Mouse (Mus musculus) lung, postnatal 25 days (tissue): Measurements from ENCODE around the gene Syce1l.

Source experiments
- DNase-seq: peaks from one replicate; pipeline ENCODE4 v3.0.0; 2022; ENCODE audit warnings: low spot score

Gene Syce1l

DNA sequence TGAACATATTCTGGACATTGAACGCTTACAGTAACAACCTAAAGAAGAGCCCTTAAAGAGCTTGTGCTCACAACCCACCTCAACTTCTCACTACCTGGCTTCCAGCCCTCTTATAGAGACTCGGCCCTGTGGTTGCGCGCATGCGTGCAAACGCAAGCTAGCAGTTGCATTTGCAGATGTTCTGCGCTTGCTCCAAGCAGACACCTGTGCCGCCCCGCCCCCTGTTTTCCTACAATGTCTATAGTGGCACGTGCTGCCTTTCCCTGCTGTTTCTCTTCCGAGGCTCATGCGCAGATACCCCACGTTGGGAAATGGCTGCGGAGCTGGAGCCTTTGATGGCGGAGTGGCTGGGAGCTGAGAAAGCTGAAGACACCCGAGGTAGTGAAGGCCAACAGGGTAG lies at the start of gene Syce1l:
Syce1l (plus strand) TSS at position 288 of the 400 bp plus-strand sequence.
- no peak for DNase-seq

DNA sequence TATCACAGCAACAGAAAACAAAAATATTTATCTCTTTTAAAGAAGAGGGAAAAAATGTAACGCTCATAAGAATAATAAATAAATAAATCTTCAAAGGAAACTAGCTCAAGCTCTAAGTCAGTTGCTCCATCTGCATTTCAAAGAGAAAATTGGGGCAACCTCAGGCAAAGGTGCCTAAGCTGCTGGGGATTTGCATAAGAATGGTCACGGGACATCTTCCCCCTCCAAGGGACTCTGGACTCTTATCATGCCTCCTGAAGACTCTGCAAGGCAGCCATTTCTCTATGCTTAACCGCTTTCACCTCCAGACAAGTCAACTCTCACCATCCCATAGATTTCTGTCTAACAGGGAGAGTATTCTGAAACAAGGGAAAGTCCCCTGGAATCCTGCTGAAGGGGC lies 44.6 kb upstream of the Syce1l start:
- no peak for DNase-seq

DNA sequence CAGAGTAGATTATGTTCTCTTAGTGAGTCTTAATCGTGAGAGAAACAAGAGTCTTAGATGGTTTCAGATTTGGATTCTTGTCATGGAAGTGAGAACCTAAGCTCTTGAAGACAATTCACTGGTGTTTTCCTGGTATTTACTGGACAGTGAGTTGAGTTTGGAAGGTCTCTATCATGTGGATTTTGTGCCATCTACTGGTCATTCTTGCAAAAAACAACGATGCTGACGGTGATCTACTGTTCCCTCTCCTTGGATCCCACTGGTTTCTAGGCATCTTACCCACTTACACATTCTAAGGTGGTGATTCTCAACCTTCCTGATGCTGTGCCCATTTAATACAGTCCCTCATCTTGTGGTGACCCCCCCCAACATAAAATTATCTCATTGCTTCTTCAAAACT lies 10.4 kb upstream of the Syce1l start:
- peak; percentile 56 for DNase-seq

DNA sequence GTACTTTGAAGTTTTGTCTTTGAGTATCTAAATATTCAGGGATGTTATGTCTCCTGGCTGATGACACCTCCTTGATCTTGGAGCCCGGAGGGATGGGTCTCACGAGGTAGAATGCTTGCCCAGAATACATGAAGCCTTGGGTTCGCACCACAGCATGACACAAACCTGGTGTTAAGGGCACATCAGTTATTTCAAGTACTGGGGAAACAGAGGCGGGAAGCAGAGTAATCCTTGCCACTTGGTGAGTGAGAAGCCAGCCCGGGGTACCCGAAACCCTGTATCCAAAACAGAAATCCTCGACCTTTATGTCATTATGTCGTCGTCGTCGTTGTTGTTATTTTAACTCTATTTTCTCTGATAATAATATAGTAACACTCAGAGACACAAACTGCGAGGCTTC lies 8.9 kb upstream of the Syce1l start:
- no peak for DNase-seq

DNA sequence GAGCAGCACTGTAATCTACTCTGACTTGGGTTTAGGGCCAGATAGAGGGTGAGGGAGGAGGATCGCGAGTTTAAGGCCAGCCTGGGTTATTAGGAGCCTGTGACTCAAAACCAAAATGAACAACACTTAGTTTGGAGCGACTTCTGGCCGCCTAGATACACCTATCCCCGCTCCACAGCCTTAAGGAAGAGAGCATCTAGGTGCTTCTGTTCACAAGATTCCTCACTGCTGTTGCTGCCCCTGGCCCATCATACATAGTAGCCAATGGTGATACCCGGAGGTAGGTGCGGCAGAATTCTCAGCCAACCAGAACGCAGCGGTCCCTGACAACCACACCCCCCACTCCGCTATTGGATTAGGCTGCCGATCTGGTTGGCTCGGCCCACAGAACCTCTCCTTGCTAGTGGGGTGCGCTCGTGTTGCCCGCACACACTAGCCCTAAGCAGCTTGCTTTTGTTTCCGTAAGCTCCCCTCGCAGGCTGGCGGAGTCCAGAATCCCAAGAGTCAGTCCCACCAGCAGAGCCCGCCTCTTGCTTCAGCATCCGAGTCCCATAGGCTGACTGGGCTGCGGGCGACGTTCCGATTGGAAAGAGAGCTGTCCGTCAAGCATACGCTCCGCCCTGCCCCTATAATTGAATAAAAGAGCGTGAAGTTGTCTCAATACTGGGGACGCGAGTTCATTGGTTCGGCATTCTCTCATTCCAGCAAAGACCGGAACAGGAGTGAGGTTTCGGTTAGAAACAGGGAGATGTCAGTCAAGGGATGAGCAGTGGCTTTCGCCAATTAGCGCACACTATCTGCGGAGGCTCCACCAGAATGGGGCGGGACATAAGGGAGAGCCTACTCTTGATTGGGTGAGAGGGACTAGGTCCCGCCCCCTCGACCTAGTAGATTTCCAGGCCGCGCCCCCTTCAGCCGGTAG lies 8.1 kb upstream of the Syce1l start, which contains the start of gene Mon1b:
Mon1b (plus strand) TSS at position 918 of the 922 bp plus-strand sequence.
- peak; percentile 98 for DNase-seq

DNA sequence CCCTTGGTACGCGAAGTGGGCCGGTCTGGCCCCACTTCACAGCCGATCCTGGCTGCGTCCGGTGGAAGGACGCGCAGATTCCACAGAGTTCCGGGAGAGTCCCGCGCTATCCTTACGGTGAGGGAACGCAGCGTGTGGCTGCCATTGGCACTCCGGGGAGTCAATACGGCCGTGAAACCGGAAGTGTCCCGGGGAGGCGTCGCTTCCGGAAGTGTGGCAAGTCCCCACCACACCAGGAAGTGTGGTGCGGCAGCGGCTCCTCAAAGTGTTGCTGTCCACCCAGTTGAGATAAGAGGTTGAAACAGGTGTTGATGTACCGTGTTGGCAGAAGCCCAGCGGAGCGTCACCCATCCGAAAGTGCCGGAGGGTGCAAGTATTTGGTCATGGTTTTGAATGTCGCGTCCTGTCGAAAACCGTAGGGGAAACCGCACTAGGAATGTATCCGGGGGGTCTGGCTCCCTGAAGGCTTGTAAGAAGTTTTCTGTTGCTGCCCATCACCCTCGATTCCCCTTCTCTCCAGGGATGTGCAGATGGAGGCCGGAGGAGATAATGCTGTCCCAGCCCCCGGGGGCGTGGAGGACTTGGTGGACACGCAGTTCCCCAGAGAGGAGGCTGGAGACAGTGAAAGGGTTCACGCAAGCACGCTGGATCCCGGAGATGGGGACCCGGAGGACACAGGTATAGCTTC lies 7.3 kb upstream of the Syce1l start:
- no peak for DNase-seq

DNA sequence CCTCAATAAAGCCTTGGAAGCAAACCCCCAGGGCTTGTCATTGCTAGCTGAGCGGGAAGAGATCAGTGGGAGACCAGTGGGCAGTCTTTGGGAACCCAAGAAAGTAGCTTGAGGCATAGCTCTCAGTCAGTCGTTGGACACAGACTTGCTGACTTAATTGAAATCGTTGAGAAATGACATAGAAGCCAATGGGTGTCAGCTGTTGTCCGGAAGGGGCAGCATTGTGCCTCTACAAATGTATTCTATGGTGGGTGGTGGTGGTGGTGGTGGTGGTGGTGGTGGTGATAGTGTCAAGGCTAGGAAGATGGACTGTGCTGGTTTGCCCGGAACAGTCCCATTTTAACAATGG lies 6.8 kb upstream of the Syce1l start:
- DNase-seq: no peak

DNA sequence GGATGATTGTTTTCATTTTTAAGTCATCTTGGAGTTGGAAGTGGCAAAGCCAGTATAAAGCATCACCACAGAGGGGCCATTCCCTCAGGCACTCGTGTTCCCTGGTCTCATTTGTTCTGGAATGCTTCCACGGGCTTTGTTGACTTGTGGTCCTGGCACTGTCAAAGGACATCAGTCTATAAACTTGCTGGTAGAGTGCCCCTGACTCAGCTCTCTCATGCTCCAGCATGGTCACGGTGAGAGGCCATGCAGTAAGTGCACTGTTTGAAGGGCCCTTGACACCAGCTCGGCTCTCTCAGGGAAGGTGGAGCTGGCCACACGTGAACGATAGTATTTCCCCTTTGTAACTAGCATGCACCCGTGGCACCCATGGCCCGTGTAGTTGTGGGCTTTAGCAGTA lies 2.7 kb upstream of the Syce1l start:
- DNase-seq: peak; percentile 72

DNA sequence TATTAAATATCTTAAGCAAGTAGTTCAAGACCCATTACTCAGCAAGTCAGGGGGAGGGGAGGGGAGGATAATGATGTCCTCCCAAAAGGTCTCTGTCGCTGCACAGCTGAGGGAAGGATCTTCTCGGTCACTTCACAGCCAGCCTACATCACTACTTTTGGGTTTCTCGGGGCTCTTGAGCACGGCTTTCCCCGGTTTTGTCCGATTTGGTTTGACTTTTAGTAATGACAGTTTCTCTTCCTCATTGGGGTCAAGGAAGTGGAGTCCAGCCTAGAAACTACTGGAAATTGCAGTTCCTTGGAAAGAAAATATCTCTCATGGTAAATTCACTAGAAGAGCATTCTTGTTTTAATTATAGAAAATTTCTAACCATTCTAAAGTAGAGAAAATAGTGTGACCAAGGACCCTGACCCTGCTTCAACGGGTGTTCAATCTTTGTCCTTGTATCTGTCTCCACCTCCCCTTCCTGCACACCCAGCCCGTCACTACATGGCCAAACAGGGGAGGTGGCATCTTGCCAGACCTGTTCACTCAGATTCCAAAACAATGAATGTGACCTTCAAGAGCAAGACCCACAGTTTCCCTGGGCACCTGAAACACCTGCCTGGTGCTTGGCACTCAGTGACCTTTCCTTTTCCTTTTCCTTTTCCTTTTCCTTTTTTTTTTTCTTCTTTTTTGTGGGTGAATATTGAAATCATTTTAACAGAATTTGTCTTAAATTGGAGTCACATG lies 632 bp downstream of the Syce1l start:
- DNase-seq: peak; percentile 9

DNA sequence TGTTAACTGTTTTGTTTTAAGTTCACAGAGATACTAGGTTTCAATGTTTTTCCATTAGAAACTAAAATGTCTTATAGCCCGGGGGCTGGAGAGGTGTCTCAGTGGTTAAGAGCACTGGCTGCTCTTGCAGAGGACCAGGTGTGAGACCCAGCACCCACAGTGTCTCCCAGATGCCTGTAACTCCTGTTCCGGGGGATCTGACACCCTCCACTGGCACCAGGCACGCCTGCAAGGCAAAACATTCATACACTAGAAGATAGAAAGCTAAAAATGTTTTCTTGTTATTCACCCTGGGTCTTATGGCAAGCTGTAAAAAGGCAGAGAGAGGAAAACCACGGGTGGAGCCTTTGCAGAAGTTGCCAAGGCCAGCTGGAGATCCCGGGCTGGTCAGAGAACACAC lies 2.2 kb downstream of the Syce1l start:
- DNase-seq: no peak

DNA sequence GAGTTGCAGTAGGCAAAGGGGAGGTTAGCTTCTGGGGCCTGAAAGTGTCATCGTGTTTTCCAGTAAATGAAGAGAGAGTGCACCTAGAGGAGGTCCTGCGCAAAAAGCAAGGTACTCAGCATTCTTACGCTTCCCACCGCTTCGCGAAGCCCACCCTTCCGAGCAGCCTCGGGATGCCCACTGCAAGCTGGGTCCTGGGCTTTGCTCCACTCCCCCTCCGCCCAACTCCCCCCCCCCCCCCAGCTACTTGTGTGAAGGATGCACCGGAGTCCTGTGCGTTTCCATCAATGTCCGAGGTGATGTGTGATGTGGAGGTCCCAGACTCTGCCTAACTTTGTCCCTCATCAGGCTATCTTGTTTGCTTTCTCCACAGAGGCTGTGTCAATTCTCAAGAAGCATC lies 9.4 kb downstream of the Syce1l start:
- no peak for DNase-seq

DNA sequence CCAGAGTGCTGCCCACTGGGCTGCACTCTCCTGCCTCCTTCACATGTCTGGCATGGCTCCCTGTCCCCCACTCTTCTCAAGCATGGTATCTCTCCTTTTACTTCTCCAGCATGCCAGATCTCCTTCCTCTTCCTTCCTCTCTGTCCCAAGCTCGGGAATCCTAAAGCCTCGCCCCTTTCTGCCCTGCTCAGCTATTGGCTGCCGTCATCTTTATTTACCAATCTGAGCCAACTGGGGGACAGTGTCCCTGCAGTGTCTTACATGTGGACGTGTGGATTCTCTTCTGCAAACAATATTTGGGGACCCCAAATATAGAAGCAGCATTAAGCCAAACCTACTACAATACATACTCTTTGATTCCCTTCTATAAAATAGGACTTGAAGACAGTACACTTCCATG lies 10.1 kb downstream of the Syce1l start:
- no peak for DNase-seq

DNA sequence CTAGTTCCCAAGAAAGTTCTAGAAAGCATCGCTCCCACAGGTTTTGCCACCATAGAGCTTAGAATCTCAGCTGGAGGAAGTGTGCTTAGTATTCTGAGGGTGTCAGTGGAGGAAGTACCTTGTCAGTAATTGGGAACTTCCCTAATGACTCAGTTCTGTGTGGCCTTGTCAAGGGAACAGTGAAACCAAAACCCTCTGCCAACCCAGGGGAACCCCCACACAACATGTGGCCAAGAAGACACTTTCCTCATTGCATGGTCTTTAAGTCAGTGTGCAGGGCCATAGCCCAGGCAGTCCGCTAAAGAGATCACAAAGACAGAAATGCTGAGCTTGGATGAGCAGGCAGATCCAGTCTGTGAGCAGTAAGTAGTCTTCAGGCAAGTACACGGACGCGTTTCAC lies 13.1 kb downstream of the Syce1l start:
- DNase-seq: peak; percentile 26

DNA sequence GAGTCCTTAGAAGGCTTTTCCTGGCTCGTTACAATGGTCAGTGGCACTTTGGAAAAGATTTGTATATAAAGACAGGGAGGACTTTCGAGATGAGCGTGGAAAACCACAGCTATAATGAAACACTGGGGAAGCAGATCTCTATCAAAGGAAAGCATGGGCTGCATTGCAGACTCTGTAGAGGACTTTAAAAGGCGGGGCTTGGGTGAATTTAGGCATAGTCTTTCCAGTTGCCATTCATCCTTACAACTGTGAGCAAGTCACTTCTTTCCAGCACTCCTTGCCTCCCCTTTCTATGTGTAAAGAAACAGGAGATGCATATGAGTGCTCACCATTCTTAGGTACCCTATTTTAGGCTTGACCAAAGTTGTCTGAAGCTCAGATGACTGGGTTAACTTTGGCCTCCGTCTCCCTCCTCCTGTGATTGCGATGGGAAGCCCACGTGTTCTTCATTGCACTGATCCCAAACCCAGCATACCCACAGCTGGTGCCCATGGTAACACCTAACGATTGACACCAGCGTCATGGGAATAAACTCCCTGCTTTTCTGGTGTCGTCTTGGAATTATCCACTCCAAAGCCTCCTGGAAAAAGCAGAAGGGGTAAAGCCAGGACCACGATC lies 13.8 kb downstream of the Syce1l start:
- no peak for DNase-seq

DNA sequence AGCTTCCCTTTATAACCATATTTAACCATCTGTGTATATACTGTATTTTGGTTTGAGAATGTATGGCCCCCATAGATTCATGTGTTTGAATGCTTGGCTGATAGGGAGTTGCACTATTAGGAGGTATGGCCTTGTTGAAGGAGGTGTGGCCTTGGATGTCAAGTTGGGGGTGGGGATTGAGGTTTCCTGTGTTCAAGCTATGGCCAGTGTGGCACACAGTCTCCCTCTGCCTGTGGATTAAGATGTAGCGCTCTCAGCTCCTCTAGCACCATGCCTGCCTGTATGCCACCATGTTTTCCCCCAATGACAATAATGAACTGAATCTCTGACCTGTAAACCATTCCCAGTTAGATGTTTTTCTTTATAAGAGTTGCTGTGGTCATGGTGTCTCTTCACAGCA lies 17.1 kb downstream of the Syce1l start:
- no peak for DNase-seq

DNA sequence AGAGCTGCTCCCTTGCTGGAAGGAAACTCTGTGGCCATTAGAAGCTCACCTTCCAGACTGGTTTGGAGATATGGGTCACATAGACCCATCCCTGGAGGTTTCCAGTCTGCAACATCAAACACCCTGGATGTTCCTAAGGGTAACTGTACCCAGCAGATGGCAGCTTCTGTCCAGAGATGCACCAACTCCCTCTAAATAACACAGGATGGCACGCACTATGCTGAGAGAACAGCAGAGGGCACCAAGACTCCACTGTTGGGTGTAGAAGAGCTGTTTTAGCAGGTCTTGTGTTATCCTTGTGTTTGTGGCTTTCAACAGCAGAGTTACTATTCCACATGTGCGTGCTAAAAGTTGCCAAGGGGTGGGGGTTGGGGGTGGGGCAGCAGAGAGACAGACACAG lies 21.5 kb downstream of the Syce1l start:
- peak; percentile 87 for DNase-seq

DNA sequence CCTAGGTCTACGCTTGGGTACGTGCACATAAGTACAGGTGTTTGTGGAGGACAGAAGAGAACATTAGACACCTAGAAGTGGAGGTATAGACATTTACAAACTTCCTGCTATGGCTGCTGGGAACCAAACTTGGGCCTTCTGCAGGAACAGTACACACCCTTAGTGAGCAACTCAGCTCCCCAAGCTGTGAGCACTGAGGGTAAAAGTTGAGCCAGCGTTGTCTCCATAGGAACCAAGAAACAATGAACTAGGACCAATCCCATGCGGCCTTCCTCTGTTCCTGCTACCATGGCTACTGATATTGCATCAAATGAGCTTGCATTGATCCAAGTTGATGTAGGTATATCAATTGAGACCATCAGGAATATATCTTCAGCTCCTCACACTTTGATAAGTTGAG lies 22.0 kb downstream of the Syce1l start:
- DNase-seq: no peak

DNA sequence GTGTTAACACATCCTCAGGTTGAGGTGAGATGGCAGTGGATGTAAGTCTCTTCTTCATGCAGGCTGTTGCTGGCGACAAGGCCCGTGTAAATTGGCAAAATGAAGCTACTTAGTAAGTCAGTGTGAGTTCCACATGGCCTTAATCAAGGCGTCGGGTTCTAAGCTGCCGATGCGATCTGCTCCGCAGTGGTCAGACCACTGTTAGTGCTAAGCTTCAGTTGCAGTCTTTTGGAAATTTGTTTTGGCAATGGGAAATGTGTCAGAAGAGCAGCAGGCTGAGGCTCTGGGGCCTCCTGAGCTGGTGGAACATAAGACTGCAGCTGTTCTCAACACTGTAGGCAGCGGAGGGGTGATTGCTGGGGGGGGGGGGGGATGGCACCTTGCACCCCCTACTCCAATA lies 22.9 kb downstream of the Syce1l start:
- no peak for DNase-seq

DNA sequence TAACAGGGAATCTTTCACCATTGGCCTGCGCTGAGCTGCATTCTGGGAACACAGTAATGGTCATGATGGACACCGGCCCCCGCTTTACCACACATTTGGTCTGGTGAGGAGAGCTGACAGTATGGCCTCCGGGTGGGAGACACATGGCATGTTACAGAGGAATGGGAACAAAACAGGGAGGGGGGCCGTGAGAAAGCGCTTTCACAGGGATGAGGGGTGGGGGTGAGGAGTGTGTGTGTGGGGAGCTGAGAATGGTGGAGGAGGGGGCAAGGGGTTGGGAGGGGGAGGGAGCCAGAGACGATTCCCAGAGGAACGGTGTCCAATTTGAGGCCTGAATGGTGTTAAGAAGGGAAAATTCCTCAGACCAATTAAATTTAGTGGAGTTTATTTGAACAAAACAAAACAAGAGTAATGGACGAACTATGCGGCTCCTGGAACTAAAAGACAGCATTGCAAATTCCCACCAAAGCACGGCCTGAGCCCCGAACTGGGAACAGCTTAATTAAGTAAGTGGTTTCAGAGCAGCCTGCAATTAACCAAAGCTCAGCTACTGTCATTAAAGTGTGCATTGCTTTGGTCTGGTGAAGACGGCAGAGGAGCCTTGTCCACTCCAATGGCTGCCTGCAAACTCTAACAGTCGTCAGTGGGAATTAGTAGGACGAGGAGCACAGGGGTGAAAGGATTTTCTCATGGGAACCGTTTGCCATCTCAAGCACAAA lies 23.9 kb downstream of the Syce1l start:
- DNase-seq: no peak

DNA sequence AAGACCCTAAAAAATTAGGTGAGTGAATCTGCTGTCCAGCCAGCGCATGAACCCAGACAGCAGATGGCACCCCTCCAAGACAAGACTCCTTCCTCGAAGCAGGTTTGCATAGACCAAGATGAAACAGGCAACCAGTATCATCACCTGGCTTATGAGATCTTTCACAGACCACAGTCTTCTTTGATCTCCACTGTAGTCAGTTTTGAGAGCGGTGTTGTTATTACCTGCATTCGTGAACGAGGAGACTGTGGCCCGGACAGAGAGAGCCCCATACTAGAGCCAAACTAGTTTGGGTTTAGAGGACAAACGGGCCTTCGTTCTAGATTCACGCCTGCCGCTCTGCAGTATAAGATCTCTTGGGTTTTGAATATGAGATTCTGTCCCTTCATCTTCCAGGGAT lies 26.9 kb downstream of the Syce1l start:
- no peak for DNase-seq

DNA sequence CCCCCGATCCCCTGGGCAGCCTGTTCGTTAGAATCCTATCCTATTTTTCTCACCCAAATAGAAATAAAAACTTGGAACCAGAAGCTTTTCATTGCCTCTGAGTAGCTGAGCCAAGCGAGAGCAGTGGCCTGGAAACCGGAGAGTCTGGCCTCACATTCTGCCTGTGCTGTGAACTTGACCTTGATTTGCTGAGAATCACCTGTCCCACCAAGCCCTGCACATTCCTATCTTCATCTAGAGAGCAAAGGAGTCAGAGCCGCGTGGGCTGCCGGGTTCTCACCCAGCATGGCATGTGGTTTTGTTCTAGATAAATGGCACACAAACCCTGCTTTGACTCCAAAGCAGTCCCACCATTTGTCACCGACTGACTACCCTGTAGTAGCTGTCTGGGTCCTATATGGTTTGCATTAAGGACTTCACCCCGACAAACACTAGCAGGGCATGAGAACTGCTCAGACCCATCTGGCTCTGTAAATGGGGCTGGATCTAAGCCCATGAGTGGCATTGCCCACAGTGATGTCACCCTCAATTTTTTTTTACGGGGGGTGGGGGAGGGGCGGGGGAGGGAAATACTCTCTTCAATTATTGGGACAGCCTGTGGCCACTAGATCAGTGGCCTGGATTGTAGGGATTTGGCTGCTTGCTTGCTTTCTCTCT lies 29.7 kb downstream of the Syce1l start:
- no peak for DNase-seq
